Mouse (Mus musculus) kidney, postnatal 25 days (tissue): ENCODE data around the gene Msh2.
A peak's percentile ranks its signal among the peaks of the same experiment; 100 is the strongest.
"Not testable (repeated sequence)": the region's sequence is repeated elsewhere in the genome, so short reads cannot be mapped to it uniquely, and the experiment has no call there.

ENCODE experiments used
- DNase-seq, 2 experiments: peaks; one replicate each; pipeline ENCODE4 v3.0.0; 2021; ENCODE audit warnings: mixed read lengths in 2 of 2

Msh2 gene

DNA sequence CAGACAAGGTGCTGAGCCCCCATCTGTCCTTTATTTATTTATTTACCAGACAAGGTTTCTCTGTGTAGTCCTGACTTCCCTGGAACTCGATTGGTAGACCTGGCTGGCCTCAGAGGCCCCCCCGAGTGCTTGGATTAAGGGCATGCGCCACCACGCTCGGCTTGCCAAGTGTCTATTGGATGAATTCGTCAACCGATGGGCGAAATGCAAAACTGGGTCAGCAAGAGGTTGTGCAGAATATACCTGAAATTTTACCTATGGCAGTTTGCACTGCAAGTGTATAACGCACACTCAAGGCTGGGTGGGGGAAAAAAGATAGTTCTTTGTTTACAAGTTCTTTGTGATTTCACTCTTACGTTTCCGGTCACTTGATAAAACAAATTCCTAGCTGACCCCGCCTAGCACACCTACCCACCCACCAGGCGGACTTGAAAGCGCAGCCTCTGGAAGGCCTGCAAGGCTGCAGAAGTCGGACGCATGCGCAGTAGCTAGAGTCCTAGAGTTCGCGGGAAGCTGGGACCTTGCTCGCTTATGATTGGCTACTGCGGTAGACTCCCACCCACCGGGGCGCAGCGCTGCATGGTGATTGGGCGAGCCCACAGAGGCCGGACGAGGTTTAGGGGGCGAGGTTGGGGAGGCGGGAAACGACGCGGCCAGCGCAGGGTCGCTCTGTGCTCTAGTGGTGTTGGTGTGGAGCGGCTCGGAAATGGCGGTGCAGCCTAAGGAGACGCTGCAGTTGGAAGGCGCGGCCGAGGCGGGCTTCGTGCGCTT is at the start of gene Msh2:
TSS of gene Msh2 (plus strand) at position 441 of the 771 bp plus-strand sequence.
- DNase-seq, result peak; percentile 99

DNA sequence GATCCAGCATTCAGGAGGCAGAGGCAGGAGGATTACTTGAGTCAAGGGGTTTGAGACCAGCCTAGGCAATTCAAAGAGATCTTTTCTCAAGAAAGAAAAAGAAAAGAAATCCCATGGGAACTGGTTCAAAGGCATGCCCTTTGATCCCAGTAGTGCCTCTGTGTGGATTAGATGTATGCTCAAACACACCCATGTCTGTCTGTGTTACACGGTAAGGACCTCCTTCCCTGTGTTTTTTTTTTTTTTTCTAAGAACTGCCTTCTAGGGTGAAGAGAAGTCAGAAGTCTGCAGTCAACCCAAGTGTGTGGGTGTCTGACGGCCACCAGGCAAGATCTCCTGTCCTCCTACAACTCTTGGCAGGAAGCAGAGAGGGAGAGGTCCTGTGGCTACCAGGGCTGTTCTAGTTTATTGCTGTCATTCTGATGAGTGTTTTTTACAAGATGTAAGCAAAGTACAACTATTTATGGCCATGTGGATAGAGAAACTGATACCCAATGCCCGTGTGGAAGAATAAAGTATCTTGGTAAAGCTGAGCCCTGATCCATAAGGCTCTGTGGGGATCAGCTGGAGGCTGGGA is 46.5 kb upstream of the Msh2 start:
- DNase-seq, result no peak

DNA sequence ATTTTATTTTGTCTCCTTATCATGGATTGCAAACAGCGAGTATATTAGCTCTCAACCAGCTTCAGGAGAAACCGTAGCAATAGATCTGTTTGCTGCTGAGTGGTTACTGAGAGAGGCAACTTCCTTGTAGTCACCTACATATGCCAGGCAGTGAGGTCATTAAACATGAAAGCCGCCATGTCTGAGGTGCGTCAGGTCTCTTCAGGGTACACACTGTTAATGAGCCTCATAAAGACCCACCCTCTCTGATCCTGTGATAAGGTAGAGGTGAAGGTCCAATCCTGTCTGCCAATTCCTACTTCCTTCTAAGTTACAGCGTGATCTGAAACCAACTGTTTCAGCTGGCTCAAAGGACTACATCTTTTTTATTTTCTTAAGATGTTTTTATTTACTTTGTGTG is 44.0 kb upstream of the Msh2 start:
- DNase-seq, result no peak

DNA sequence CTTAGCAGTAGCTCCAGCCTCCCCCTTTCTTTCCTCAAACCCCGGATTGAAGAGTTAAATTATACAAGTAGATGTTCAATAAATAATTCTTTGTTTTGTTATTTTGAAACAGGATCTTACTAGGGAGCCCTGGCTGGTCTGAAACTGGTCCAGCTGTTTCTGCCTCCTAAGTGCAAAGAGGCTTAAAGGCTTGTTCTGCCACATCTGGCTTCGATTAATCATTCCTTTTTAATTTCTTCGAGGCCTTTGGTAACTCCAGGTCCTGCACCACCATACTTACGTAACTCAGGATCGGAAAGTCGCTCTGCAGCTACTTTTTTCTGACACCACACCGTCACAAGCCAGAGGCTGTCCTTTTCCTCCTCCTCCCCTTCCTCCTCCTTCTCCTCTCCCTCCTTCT is 43.4 kb upstream of the Msh2 start:
- DNase-seq, result no peak

DNA sequence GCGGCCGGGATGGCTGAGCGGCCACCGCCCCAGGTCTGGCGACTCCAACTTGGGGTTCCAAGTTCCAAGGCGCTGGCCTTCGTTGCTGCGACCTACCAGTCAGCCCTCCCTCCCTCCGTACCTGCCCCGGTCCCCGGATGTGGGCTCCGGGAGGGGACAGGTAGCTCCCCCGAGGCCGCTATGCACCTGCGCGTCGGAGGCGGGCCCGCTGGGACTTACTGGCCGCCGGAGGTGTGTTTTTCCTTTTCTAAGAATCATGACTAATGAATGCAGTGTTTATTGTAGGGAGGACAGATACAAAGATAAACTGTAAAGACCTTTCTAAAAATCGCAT is 35.1 kb upstream of the Msh2 start:
- DNase-seq, result peak; percentile 65 to 89

DNA sequence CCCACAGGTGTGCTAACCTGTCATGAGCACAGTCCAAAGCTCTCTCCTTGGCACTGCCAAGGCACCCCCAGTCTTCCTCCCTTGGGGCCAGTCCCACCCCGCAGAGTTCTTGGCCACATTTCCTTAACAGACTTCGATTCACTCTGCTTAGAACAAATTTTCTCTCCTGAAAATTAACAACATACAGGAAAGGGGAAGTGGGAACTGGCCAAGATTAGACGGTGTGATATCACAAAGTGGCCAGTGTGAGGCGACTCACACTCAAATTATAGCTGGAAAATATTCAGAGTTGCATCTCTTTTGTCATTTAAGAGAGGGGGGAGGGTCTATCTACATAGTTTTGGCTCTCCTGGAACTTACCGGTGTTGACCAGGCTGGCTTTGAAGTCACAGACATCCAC is 32.9 kb upstream of the Msh2 start:
- DNase-seq, result no peak

DNA sequence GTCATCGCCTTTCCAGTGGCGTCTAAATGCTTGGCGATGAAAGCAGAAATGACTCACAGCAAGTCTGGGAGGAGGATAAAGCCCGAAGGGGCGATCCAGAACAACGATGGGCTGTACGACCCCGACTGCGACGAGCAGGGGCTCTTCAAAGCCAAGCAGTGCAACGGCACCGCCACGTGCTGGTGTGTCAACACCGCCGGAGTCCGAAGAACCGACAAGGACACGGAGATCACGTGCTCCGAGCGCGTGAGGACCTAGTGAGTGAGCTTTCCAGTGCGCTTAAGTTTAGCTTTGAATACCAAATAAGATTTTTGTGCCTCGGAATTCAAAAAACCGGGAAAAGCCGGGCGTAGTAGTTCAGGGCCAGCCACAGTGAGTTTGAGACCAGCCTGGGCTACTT is 31.9 kb upstream of the Msh2 start:
- DNase-seq, result no peak

DNA sequence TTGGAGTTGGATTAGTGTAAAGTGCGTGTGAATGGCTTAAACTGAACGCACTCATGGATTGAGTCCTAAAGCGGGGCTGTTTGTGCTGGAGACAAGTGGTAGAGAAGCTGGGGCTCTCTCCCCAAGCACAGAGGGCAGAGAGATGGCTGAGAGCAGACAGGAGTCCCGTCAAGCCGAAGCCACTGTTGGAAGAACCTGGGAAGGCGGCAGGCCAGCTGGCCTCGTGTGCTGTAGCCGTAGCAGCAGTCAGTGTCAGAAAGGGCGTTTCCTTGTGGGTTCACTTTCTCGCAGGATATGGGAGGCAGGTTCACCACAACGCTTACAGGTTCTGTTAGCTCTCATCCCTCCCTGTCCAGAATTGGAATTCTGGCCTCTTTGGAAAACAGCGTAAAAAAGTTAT is 31.1 kb upstream of the Msh2 start:
- DNase-seq, result no peak

DNA sequence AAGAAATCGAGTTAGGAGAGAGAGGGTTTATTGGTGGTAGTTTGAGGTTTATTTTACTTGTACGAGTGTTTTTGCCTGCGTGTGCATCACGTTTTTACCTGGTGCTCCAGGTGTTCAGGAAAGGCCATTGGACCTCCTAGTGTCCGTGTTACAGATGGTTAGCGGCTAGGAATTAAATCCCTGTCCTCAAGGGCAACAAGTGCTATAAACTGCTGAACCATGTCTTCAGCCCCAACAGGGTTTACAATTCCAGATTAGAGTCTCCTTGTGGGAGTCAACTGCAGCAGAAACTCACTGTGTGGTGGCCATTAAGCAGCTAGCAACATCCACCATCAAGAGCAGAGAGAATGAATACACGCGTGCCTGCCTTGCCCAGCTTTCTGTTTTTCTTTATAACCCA is 29.4 kb upstream of the Msh2 start:
- DNase-seq, result peak; percentile 12 to 49

DNA sequence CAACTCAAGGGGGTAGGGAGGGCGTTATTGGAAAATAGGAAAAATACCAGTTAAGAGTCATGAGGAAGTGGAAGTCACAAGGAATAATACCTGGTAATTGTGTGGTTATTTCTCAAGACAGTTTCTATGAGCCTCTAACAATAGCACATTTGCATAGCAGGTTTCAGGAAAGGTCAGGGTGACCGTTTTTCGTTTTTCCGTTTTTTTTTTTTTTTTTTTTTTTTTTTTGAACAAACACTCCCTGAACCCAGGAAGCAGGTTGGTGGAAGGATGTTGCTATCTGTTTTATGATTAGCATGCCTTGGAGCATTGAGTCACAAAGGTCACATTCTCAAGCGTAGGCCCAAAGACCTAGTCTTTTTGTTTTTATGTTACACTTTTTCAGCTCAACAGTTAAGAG is 16.5 kb upstream of the Msh2 start:
- DNase-seq, result peak in 1 of 2 experiments; percentile 17

DNA sequence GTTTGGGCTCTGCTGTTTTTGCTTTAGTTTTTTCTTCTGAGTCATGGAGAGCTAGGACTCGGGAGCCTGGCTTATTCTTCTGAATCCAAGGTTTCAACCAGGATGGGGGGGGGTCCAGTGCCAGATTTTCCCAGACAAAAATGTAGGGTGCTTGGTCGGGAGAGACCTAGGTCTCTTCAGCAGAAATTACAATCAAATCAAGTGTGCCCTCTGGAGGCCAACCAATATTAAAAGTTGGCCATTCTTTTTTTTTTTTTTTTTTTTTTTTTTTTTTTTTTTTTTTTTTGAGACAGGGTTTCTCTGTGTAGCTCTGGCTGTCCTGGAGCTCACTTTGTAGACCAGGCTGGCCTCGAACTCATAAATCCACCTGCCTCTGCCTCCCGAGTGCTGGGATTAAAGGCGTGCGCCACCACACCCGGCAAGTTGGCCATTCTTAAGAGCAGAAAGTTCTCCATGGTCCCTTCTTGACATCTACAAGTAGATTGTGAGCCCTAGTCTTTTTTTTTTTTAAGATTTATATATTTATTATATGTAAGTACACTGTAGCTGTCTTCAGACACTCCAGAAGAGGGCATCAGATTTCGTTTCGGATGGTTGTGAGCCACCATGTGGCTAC is 10.1 kb upstream of the Msh2 start:
- peak in 1 of 2 experiments; percentile 33 for DNase-seq

DNA sequence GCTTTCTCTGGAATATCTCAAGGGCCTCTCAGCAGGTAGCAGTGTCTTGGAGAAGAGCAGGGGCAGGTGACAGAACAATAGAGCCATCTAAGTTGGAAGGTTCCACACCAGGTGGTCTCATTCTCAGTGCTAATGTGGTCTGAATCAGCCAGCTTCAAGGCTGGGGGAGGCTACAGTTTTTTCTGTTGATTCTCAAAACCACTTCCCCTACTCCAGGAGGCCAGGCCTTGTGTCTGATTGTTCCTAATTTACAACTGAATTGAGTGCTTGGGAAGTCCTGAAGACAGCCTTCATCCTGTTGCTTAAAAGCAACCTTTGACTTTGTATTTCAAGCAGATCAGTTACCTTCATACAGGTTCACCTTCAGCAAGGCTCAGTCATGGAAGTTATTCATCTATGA is 7.9 kb upstream of the Msh2 start:
- no peak for DNase-seq

DNA sequence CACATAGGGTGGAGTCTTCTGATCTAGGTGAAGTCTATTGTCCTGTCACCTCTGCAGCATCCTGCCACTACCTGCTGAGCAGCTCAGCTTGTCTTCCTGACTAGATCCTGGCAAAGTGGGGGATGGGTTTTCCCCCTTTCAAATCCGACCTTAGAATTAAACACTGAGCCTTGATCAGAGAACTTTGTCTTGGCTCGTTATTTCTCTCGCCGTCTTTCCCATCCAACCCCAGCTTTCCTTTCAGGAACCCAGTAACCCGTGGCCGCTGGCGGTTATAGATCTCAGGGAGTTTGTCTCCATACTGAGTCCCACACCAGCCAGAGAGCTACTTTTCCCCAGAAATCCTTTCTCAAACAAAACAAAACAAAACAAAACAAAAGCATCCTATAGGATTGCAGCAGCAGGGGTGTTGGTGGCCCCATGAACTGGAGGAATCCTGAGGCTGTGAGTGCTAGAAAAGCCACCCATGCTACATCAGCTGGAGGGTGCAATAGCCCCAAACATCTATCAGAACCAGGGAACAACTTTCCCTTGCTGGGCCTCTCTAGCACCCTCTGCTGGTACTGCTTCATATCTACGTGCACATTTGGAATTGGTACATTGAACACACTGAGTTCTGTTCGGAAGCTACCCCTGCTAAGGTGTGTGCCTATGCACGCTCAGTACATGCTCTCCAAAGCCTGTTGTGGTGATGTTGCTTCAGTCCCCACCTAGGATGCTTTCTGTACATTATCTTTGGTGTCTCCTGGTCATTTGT is 6.9 kb upstream of the Msh2 start:
- DNase-seq, result peak; percentile 59 to 82

DNA sequence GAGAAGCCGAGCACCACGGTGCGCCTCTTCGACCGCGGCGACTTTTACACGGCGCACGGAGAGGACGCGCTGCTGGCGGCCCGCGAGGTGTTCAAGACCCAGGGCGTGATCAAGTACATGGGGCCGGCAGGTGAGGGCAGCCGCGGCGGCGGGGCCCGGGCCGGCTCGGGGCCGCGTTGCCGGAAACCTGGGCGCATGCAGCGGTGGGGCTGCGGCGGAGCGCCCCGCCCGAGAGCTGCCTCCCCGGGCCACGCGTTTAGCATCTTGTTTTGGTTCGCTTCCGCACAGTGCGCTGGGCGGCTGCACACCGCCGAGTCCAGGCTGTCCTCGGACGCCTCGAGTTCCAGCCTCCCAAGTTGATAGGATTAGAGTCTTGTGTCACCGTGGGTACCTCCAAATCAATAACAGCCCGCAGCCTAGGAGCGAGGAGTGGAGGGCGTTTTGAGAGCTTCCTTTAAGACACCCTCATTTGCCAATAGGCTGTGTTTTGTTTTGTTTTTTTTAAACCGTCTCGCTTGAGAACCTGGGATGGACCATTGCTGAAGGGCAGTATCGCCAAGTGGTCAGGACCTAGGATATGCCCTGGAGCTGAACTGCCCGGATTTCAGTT is 652 bp downstream of the Msh2 start:
- peak; percentile 39 to 67 for DNase-seq

DNA sequence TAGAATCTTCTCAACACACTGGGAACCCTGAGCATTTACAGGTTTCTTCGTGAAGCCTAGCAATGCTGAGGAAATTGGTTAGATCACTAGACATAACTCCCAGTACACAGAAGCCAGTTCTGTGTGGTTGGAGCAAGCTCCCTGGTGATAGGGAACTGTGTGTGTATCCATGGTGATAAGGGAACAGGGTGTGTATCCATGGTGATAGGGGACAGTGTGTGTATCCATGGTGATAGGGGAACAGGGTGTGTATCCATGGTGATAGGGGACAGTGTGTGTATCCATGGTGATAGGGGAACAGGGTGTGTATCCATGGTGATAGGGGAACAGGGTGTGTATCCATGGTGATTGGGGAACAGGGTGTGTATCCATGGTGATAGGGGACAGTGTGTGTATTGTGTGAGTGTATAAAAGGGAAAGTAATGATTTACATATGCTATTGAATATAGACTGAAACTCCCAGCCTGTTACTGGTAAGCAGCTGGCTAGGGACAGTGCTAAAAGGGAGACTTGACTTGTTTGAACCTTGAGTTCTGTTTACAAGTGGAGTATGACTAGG is 4.9 kb downstream of the Msh2 start:
- DNase-seq, result not testable (repeated sequence)

DNA sequence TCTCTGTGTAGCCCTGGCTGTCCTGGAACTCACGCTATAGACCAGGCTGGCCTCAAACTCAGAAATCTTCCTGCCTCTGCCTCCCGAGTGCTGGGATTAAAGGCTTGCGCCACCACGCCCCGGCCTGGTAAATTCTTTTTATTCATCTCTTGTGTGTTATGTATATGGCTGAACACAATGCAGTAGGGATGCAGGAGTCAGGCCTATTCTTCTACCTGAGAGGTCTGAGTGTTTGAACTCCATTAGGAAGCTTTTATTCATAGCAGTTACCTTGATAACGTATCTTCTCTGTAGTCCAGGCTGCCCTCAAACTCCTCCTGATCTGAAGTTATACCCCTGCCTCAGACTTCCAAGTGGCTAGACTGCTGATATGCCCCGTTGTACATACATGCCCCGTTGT is 5.5 kb downstream of the Msh2 start:
- DNase-seq, result no peak

DNA sequence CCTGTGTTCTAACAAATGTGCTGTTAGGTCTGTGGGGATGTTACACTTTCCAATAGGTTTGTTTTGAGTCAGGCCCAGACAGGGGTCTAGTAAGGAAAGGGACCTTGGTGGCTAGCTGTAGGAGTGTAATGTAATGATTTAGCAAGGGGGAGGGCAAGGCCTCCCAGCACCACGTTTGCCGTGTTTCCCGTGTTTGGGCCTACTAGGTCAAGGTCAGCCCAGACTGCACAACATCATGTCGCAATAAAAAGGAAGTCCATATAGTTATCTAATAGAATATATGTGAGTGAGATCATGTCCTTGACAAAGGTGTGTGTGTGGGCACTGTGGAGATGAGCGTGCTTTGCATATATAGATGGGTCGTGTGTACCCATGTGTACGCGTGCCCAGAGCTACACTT is 17.1 kb downstream of the Msh2 start:
- DNase-seq, result no peak

DNA sequence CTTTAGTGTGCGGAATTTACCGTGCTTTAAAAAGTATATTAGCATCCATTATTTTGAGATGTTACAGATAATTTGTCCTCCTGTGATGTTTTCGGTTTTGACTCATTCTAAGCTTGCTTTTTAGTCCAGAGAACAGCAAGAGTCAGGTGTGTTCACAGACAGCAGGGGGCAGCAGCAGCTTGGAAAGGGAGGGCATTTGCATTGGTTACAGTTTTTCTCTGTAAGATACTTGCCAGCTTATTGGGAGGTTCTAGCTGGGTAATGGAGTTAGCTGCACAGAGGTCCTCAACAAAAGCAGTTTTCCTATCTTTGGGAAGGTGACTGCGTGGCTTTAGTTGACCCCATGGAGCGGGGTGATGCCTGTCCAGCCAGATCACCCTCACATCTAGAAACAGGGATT is 19.8 kb downstream of the Msh2 start:
- DNase-seq, result peak; percentile 54 to 67

DNA sequence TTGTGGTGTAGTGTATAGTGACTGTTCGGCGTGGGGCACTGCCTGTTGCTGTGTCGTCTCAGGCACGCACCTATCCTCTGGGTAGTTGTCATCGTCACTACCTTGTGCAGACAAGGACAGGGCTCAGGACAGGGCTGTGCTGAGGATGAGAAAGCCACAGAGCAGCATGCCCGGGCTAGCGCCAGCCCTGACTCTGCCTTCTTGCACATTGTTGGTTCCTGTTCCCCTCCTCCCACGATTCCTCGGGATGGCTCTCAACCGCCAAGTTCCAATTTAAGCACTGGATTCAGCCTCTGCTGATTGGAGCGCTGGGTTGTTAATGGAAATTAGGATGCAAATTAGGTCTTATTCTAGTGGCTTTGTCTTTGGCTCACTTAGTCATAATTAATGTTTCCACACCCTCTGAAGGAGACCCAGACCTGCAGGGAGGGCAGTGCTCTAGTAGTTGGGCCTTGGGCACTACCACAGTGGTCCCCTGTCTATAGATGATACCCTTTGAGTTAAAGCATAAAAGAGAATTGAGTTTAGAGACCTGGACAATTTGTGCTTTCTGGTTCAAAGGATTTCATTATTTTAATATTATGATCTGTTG is 23.8 kb downstream of the Msh2 start:
- DNase-seq, result no peak

DNA sequence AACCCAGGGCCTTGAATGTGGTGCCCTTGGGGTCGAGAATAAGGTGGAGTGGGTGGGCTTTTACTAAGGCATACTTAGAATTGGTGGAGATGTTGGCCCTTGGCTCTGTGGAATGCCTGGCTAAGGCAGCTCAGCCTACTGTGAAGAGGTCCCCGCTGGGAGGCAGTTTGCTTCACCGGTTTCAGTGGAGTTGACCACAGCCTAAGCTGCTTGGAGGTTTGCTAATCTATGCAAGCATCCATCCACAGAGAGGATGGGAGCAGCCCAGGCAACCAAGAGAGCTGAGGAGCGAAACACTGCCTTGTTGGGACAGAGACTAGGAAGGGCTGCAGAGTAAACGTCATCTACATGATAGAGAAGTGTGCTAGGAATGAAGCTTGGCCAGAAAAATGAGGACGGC is 24.7 kb downstream of the Msh2 start:
- no peak for DNase-seq

DNA sequence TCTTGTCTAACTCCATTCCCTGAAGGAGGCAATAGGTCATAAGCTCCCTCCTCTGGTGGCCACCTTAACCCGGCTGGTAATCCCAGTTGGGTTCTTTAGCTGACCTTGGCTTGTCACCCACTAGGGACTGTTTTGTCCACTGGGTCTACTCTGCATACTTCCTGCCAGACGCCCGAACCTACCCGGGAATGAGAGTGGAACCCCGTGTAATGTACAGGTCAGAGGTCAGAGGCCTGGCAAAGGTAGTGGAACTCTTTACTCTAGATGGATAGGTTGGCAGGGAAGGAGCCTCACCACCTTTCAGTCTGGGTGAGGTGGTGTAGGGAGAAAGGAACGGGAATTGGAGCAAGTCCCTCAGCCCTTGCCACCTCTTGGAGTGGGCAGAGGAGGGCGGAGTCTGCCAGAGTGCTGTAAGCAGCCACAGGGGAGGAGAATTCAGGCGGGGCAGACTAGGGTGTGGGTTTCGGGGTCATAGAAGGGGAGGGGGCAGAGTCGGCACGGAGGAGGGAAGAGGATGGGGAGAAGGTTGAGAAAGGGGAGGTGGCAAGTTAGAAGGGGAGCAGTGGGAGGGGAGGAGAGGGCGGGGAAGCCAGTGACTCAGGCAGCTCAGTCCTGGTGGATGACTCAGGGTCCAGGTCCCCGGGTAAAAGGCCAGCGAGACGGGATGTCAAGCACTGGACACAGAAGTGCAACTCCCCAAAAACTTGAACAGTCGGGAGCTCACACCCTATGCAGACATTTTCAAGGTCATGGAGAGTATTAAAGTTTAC is 27.1 kb downstream of the Msh2 start:
- DNase-seq, result no peak

DNA sequence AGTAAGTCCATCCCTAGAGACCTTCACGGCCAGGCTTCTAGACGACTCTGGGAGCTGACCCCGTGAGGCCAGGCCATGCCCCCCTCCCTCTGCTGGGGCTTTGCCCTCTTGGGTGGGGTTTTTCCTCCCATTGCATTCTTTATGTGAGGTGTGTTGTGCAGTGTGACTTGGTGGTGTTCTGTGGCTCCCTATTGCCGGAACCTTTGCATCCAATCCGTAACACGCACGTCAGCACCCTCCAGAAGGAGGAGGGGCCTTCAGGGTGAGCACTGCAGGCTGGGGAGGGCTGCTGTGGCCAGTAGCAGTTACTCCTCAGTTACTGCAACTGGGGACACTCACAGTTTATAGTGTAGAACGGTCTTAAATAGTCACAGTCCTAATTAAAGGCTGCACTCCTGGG is 28.0 kb downstream of the Msh2 start:
- DNase-seq, result no peak
